Mouse (Mus musculus) embryonic facial prominence, embryonic 14.5 days (tissue): ENCODE data around the gene Eif4e3. TPM values are rescaled to one million over a fixed set of nuclear protein-coding genes. Genes with fewer than 3 reads are reported as not detected.

Experiments
- ATAC-seq: fragments of 200-750 bp; cut with Nextera tagmentation; 2 replicates; pipeline ENCODE4 v1.8.0; 2017; ENCODE audit warnings: low read depth, moderate number of reproducible peaks, moderate TSS enrichment
- DNase-seq: peaks from one replicate; pipeline ENCODE4 v3.0.0-alpha.2; 2015; ENCODE audit warnings: low spot score
- H3K27ac ChIP-seq: fragments of 300-500 bp; sonication (generic); replicated peaks from 2 replicates; pipeline ENCODE4 v1.5.1; 2014; ENCODE audit warnings: low read depth, mild to moderate bottlenecking, low read length, moderate library complexity
- H3K27me3 ChIP-seq: fragments of 300-500 bp; sonication (generic); replicated peaks from 2 replicates; pipeline ENCODE4 v1.6.1; 2014; ENCODE audit warnings: low read length; ENCODE audit not compliant: control insufficient read depth, insufficient read depth
- H3K36me3 ChIP-seq: fragments of 300-500 bp; sonication (generic); 2 replicates; pipeline ENCODE4 v1.6.1; 2014; ENCODE audit warnings: low read length, mixed read lengths; ENCODE audit not compliant: control insufficient read depth, insufficient read depth
- H3K4me1 ChIP-seq: fragments of 300-500 bp; sonication (generic); 2 replicates; pipeline ENCODE4 v1.6.1; 2014; ENCODE audit warnings: antibody characterized with exemption, low read length; ENCODE audit not compliant: control insufficient read depth, insufficient read depth
- H3K4me2 ChIP-seq: fragments of 300-500 bp; sonication (generic); 2 replicates; pipeline ENCODE4 v1.6.1; 2014; ENCODE audit warnings: low read depth, mild to moderate bottlenecking, low read length, moderate library complexity, mixed read lengths
- H3K4me3 ChIP-seq: fragments of 300-500 bp; sonication (generic); 2 replicates; pipeline ENCODE4 v1.5.1; 2014; ENCODE audit warnings: low read depth, mild to moderate bottlenecking, low read length
- H3K9ac ChIP-seq: fragments of 300-500 bp; sonication (generic); 2 replicates; pipeline ENCODE4 v1.6.1; 2014; ENCODE audit warnings: low read depth, mild to moderate bottlenecking, low read length, moderate library complexity, mixed read lengths
- H3K9me3 ChIP-seq: fragments of 300-500 bp; sonication (generic); 2 replicates; pipeline ENCODE4 v1.6.1; 2016; ENCODE audit warnings: low read length; ENCODE audit not compliant: control insufficient read depth
- WGBS: fragments of 180-500 bp; shearing (Covaris S2); extraction: QIAGEN DNeasy Blood & Tissue Kit; methylation state at CpG from one replicate; pipeline ENCODE4 v1.1.7; 2014; 5-methylcytosine and 5-hydroxymethylcytosine counted together
- polyA plus RNA-seq: library from polyadenylated mRNA; unstranded; fragments of >200 nt; fragmentation: Nextera tagmentation; extraction: Ambion mirVana; gene quantifications from 2 replicates; pipeline ENCODE4 v1.2.1, GENCODE M21; 2014

Gene Eif4e3
- polyA plus RNA-seq, 1 experiment from 2014 or later: 11.2 TPM

DNA sequence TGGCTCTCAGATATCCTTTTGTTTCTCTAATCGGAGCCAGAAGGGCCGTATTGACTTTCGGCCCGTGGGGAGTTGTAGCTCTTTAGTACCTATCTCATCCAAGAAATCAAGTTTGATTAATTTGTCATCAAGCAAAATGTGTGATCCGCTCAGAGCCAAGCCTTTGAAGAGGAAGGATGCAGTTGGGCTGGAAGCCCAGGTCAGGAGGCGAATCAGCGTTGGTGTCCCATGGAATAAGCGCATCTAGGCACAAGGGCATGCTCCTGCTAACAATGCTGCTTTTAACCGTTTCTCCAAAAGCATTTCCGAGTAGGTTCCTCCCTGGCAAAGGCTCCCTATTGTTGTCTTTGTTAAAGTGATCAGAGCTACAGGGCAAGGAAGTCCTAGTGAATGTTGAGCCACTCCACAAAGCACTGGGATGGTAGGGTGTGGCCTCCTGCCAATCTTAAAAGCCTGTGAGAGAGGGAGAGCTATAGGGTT is 51.3 kb downstream of the Eif4e3 start:
- no peaks in the 10 kb centered on the region for H3K9me3 ChIP-seq
- peaks cover 37% of the 10 kb centered on the region for H3K4me1 ChIP-seq
- H3K4me3 ChIP-seq: no peak overlapping the region
- no peaks in the 10 kb centered on the region for H3K36me3 ChIP-seq
- peak; percentile 38 for DNase-seq
- no peak for ATAC-seq
- WGBS: 22% methylated on average over 10 of the region's 10 CpGs
- H3K27ac ChIP-seq: no peak overlapping the region
- H3K4me2 ChIP-seq: no peak overlapping the region
- H3K27me3 ChIP-seq: no peaks in the 10 kb centered on the region
- peak overlapping the region; percentile 42; the same call in 1 of the 2 replicates for H3K9ac ChIP-seq

DNA sequence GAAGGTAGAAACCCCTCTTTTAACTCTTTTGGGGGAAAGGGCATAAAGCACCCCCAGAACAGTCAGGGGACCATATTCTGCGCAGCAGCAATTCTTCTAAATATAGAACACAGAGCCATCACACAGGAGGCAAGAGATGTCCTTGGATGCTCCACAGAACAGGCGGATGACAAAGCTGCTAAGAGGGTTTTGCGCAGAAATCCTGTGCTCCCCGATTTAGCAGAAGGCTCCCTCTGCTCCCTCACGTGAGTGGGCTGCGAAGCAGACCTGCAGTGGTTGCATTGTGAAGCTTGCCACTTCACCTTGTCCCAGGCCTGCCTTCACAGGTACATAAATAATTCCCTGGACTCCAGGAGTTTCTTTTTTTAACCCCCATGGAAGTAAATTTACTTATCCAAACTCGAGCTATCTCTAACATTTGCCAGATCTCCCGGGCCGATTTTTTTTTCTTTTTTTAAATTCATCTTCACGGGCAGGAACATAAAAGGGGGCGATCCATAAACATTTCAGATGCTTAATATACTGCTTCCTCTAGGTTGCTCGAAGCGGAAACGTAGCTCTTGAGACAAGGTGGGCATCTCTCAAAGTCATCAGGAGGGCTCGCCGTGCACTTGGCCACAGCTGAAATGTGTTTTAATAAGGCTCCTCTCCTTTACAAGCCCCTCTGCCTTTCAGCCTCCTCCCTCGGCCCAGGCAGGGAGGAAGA is 51.9 kb downstream of the Eif4e3 start:
- peaks cover 32% of the 10 kb centered on the region for H3K4me1 ChIP-seq
- H3K9me3 ChIP-seq: no peaks in the 10 kb centered on the region
- H3K9ac ChIP-seq: peak overlapping the region; percentile 42; the same call in 1 of the 2 replicates
- H3K27me3 ChIP-seq: no peaks in the 10 kb centered on the region
- H3K36me3 ChIP-seq: no peaks in the 10 kb centered on the region
- no peak overlapping the region for H3K27ac ChIP-seq
- ATAC-seq: no peak
- H3K4me3 ChIP-seq: no peak overlapping the region
- 51% methylated on average over 17 of the region's 17 CpGs for WGBS
- H3K4me2 ChIP-seq: no peak overlapping the region
- DNase-seq: no peak

DNA sequence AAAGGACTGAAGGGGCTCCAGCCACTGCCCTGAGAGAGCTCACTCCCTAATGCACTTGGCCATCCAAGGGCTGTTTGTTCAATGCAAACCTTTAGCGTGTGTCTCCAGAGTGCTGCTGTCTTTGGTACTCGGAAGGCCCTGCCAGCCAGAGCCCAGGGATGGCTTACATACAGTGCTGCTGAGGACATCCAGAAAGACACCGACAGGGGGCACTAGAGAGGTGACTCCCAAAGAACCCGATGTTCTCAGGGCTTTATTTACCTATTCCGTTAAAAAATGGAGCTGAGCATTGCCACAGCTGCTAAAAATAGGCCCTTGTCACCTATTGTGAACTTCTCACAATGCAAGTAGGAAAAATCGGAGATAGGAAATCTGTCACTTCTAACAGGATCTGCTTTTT is 54.7 kb downstream of the Eif4e3 start:
- H3K27me3 ChIP-seq: no peaks in the 10 kb centered on the region
- peaks cover 28% of the 10 kb centered on the region for H3K4me1 ChIP-seq
- no peak overlapping the region for H3K4me3 ChIP-seq
- no peak overlapping the region for H3K27ac ChIP-seq
- H3K36me3 ChIP-seq: no peaks in the 10 kb centered on the region
- ATAC-seq (no peak), DNase-seq (no peak)
- no peak overlapping the region for H3K9ac ChIP-seq
- no peaks in the 10 kb centered on the region for H3K9me3 ChIP-seq
- WGBS: 64% methylated on average over 6 of the region's 6 CpGs
- H3K4me2 ChIP-seq: no peak overlapping the region

DNA sequence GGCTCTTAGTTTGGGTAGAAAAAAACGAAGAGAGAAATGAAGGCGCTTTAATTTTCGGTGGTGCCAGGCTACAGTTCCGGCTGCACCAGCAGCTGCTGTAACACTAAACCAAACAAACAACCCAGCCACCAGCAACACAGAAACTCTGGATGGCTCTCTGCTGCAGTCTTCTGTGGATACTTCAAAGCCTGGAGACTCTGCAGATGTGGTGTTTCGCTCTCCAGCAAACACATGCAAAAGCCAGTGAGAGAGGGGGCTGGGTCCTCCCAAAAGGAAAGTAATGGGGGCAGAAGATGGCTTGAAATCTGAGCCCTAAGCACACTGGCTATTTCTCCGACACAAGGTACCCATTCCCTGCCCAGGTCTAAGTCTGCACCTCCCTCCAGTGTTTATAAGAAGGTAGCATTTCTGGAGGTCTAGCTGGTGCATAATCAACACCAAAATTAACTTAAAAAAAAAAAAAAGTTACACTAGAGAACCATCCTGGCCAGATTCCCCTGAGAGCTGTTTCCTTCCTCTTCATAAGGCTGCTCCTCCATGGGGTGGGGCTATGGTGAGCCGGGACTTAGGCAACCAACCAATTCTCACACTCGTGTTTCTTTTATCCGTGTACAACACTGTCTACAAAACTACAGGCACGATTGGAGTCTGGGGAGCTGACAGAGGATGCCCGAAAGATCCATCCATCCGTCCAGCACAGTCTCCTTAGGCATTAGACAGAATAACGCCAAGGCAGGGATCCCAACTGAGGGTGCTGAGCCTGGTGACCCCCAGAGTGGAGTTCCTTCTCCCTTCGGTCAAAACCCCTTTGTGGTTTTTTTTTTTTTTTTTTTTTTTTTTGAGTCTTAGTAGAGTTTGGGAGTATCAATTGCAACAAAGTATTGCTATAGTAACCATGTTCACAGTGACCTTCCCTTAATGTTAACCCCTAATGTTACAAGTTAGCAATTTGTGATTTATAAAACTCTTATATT is 55.8 kb downstream of the Eif4e3 start:
- H3K9ac ChIP-seq: 0 out of 2 replicates have a peak overlapping the region, but pooled peaks have one; percentile 26
- H3K27me3 ChIP-seq: no peaks in the 10 kb centered on the region
- 26% methylated on average over 14 of the region's 14 CpGs for WGBS
- ATAC-seq (0 out of 2 replicates have a peak, but pooled peaks have one; percentile 65), DNase-seq (peak; percentile 77)
- no peaks in the 10 kb centered on the region for H3K36me3 ChIP-seq
- H3K4me2 ChIP-seq: peak overlapping the region; percentile 31
- H3K9me3 ChIP-seq: no peaks in the 10 kb centered on the region
- no peak overlapping the region for H3K4me3 ChIP-seq
- peaks cover 27% of the 10 kb centered on the region for H3K4me1 ChIP-seq
- peak overlapping the region; percentile 9; the same call in 1 of the 2 replicates for H3K27ac ChIP-seq

DNA sequence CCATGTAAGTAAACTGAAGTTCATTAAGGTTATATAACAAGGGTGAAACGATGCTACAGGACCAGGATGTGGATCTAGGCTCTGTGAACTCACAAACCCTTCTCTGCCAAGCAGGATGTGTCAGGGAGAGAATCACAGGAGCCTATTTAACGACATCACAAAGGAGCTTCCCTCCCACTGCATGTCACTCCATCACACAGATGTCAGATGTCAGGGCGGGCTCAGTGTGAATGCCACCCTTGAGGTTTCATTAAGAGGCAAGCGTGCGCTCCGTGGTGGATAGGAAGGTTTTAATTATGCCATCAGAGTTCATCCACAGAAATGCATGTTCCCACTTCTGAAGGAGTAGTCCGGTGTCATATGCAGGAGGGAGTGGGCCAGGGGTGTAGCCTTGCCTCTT is 60.5 kb downstream of the Eif4e3 start:
- Histone ChIP-seq H3K4me2 (no peak overlapping the region), H3K9ac (no peak overlapping the region), H3K27ac (no peak overlapping the region), H3K4me1 (peaks cover 8% of the 10 kb centered on the region), H3K9me3 (no peaks in the 10 kb centered on the region), H3K27me3 (no peaks in the 10 kb centered on the region), H3K4me3 (no peak overlapping the region), H3K36me3 (no peaks in the 10 kb centered on the region)
- DNase-seq (no peak), ATAC-seq (no peak)
- WGBS: 65% methylated on average over 7 of the region's 7 CpGs

DNA sequence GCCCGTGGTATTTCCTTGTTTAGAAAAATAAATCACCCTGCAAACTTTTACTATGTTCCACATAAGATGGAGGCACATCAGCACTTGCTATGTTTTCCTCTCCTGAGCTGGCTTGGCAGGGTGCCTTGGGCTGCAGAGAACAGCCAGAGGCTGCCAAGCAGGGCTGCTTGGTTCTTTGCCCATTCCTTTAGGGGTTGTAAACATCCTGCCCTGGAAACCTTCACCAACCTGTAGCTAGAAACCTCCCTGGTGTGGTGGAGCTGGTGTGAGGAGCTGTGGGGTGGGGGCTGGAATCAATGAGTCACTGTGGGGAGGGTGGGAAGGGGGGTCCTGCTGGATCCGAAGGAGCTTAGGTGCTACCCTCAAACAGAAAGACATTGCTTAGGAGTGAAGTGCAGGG is 61.8 kb downstream of the Eif4e3 start:
- 48% methylated on average over 2 of the region's 2 CpGs for WGBS
- DNase-seq: peak; percentile 89
- Histone ChIP-seq H3K4me2 (no peak overlapping the region), H3K4me3 (no peak overlapping the region), H3K27me3 (no peaks in the 10 kb centered on the region), H3K36me3 (no peaks in the 10 kb centered on the region), H3K9me3 (no peaks in the 10 kb centered on the region), H3K27ac (no peak overlapping the region), H3K9ac (no peak overlapping the region), H3K4me1 (peaks cover 1% of the 10 kb centered on the region; the same call in 1 of the 2 replicates)
- peak; percentile 35 for ATAC-seq

DNA sequence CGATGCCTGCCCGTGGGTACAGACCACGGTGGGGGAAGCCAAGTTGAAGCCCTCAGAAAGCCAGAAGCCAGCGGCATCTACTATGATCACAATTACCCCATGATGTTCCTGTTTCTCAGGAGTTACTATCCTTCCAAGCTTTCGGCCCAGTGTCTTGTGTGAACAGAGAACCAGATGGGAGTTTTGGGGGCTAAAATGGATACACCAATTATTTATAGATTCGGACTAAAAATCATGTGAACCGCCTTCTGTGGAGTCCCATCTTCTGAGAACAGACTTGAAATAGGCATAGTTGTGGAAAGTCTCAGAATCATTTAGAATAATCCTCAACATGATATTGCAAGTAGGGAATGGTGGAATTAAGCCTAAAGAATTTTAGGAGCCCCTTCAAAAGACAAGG is 64.1 kb downstream of the Eif4e3 start:
- ATAC-seq: no peak
- Histone ChIP-seq H3K4me3 (no peak overlapping the region), H3K4me2 (no peak overlapping the region), H3K27ac (no peak overlapping the region), H3K27me3 (no peaks in the 10 kb centered on the region), H3K9me3 (no peaks in the 10 kb centered on the region), H3K4me1 (peaks cover 7% of the 10 kb centered on the region; the same call in 1 of the 2 replicates), H3K36me3 (no peaks in the 10 kb centered on the region), H3K9ac (no peak overlapping the region)
- 76% methylated on average over 7 of the region's 7 CpGs for WGBS
- no peak for DNase-seq

DNA sequence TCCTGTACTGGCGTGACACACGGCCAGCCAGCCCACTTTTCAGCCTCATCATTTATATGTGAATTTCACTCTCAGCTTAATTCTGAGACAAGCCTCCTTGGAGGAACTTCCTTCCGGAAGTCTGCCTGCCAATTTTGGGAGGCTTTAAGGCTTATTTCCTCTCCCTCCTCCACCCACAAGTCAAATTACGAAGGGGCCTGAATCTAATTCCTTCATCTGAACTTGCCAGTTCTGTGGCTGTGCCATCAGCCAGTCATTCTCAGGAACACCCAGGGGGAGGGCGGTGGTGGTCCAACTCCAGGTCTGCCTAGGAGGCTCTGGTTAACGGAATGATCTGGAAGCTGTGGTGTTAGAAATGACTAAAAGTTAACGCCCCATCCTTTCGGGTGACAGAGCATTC is 65.7 kb downstream of the Eif4e3 start:
- H3K4me3 ChIP-seq: no peak overlapping the region
- 0 out of 2 replicates have a peak overlapping the region, but pooled peaks have one; percentile 11 for H3K27ac ChIP-seq
- H3K4me1 ChIP-seq: peaks cover 7% of the 10 kb centered on the region; the same call in 1 of the 2 replicates
- 57% methylated on average over 8 of the region's 8 CpGs for WGBS
- H3K9me3 ChIP-seq: no peaks in the 10 kb centered on the region
- no peak for ATAC-seq
- no peaks in the 10 kb centered on the region for H3K36me3 ChIP-seq
- no peaks in the 10 kb centered on the region for H3K27me3 ChIP-seq
- no peak overlapping the region for H3K4me2 ChIP-seq
- peak; percentile 54 for DNase-seq
- H3K9ac ChIP-seq: no peak overlapping the region
